Mouse (Mus musculus) liver, embryonic 11.5 days (tissue): Measurements from ENCODE around the gene Zfp326. TPM values are rescaled to one million over a fixed set of nuclear protein-coding genes. Genes with fewer than 3 reads are reported as not detected.
"Not testable (repeated sequence)": the region's sequence is repeated elsewhere in the genome, so short reads cannot be mapped to it uniquely, and the experiment has no call there.

Experiments
- ATAC-seq: fragments of 200-750 bp; cut with Nextera tagmentation; replicated peaks from 2 replicates; pipeline ENCODE4 v1.8.0; 2017; ENCODE audit warnings: moderate number of reproducible peaks, mild to moderate bottlenecking, moderate TSS enrichment, moderate library complexity; ENCODE audit not compliant: low FRiP score
- DNase-seq: peaks from one replicate; pipeline ENCODE4 v3.0.0-alpha.2; 2017; ENCODE audit warnings: low spot score
- H3K27ac ChIP-seq: fragments of 300-500 bp; sonication (generic); 2 replicates; pipeline ENCODE4 v1.5.1; 2014; ENCODE audit warnings: mild to moderate bottlenecking, low read depth, low read length, control low read depth
- H3K27me3 ChIP-seq: fragments of 300-500 bp; sonication (generic); replicated peaks from 2 replicates; pipeline ENCODE4 v1.6.1; 2014; ENCODE audit warnings: low read length, mixed read lengths; ENCODE audit not compliant: control insufficient read depth, insufficient read depth
- H3K36me3 ChIP-seq: fragments of 300-500 bp; sonication (generic); 2 replicates; pipeline ENCODE4 v1.6.1; 2014; ENCODE audit warnings: mild to moderate bottlenecking, low read length, moderate library complexity, mixed read lengths; ENCODE audit not compliant: control insufficient read depth, insufficient read depth
- H3K4me1 ChIP-seq: fragments of 300-500 bp; sonication (generic); replicated peaks from 2 replicates; pipeline ENCODE4 v1.6.1; 2014; ENCODE audit warnings: low read length, mixed read lengths; ENCODE audit not compliant: control insufficient read depth, insufficient read depth
- H3K4me2 ChIP-seq: fragments of 300-500 bp; sonication (generic); 2 replicates; pipeline ENCODE4 v1.6.1; 2014; ENCODE audit warnings: mild to moderate bottlenecking, control low read depth, moderate library complexity
- H3K4me3 ChIP-seq: fragments of 300-500 bp; sonication (generic); 2 replicates; pipeline ENCODE4 v1.5.1; 2014; ENCODE audit warnings: low read depth, low read length, control low read depth
- H3K9ac ChIP-seq: fragments of 300-500 bp; sonication (generic); 2 replicates; pipeline ENCODE4 v1.6.1; 2014; ENCODE audit warnings: low read depth, low read length, control low read depth
- H3K9me3 ChIP-seq: fragments of 300-500 bp; sonication (generic); 2 replicates; pipeline ENCODE4 v1.6.1; 2016; ENCODE audit warnings: low read length, inconsistent platforms, mixed read lengths; ENCODE audit not compliant: control insufficient read depth
- WGBS: fragments of 180-500 bp; shearing (Covaris S2); extraction: QIAGEN DNeasy Blood & Tissue Kit; methylation state at CpG from one replicate; pipeline ENCODE4 v1.1.7; 2014; 5-methylcytosine and 5-hydroxymethylcytosine counted together
- polyA plus RNA-seq: library from polyadenylated mRNA; unstranded; fragments of >200 nt; fragmentation: Nextera tagmentation; extraction: Ambion mirVana; gene quantifications from 2 replicates; pipeline ENCODE4 v1.2.1, GENCODE M21; 2014

Gene Zfp326
- polyA plus RNA-seq, 1 experiment from 2014 or later, result 18.0 TPM

GRCm38 (mm10) chr5:105859716-105860460 is 16.5 kb upstream of the Zfp326 start:
- 31% methylated on average over 11 of the region's 11 CpGs for WGBS
- H3K9me3 ChIP-seq, result no peaks in the 10 kb centered on the region
- ATAC-seq (peak; percentile 63; the same call in 1 of the 2 replicates), DNase-seq (peak; percentile 36)
- no peak overlapping the region for H3K4me3 ChIP-seq
- peaks cover 19% of the 10 kb centered on the region for H3K4me1 ChIP-seq
- no peaks in the 10 kb centered on the region for H3K27me3 ChIP-seq
- peak overlapping the region; percentile 75 for H3K27ac ChIP-seq
- H3K4me2 ChIP-seq, result no peak overlapping the region
- no peak overlapping the region for H3K9ac ChIP-seq
- no peaks in the 10 kb centered on the region for H3K36me3 ChIP-seq

- ATAC-seq, result no peak
- no peak overlapping the region for H3K4me2 ChIP-seq
- DNase-seq, result peak; percentile 30
- no peaks in the 10 kb centered on the region for H3K36me3 ChIP-seq
- H3K4me1 ChIP-seq, result peaks cover 19% of the 10 kb centered on the region
- no peaks in the 10 kb centered on the region for H3K27me3 ChIP-seq
- no peak overlapping the region for H3K9ac ChIP-seq
- no peak overlapping the region for H3K4me3 ChIP-seq
- no peak overlapping the region for H3K27ac ChIP-seq
- 77% methylated on average over 10 of the region's 10 CpGs for WGBS
- H3K9me3 ChIP-seq, result no peaks in the 10 kb centered on the region
Observed at GRCm38 (mm10) chr5:105860461-105860835, 15.9 kb upstream of the Zfp326 start.

- Histone ChIP-seq H3K27me3 (no peaks in the 10 kb centered on the region), H3K4me1 (peaks cover 19% of the 10 kb centered on the region), H3K27ac (no peak overlapping the region), H3K9ac (no peak overlapping the region), H3K4me3 (no peak overlapping the region), H3K9me3 (no peaks in the 10 kb centered on the region), H3K36me3 (no peaks in the 10 kb centered on the region), H3K4me2 (no peak overlapping the region)
- ATAC-seq (no peak), DNase-seq (no peak)
- 87% methylated on average over 5 of the region's 5 CpGs for WGBS
Observed at GRCm38 (mm10) chr5:105861616-105862015, 14.7 kb upstream of the Zfp326 start.

GRCm38 (mm10) chr5:105865110-105865628 is 11.2 kb upstream of the Zfp326 start:
- H3K27me3 ChIP-seq, H3K36me3 ChIP-seq, H3K9ac ChIP-seq, H3K4me3 ChIP-seq, H3K27ac ChIP-seq, DNase-seq, ATAC-seq, H3K4me2 ChIP-seq, H3K4me1 ChIP-seq, H3K9me3 ChIP-seq: not testable (repeated sequence)
- 49% methylated on average over 5 of the region's 5 CpGs for WGBS

GRCm38 (mm10) chr5:105867427-105867826 is 8.9 kb upstream of the Zfp326 start:
- Histone ChIP-seq H3K9ac (no peak overlapping the region), H3K9me3 (no peaks in the 10 kb centered on the region), H3K4me3 (no peak overlapping the region), H3K36me3 (no peaks in the 10 kb centered on the region), H3K27ac (no peak overlapping the region), H3K4me1 (no peaks in the 10 kb centered on the region), H3K4me2 (no peak overlapping the region), H3K27me3 (no peaks in the 10 kb centered on the region)
- WGBS, result 70% methylated on average over 4 of the region's 4 CpGs
- DNase-seq (no peak), ATAC-seq (no peak)

- H3K27ac ChIP-seq, result no peak overlapping the region
- no peaks in the 10 kb centered on the region for H3K36me3 ChIP-seq
- H3K4me3 ChIP-seq, result no peak overlapping the region
- WGBS, result 85% methylated on average over 16 of the region's 16 CpGs
- no peak overlapping the region for H3K9ac ChIP-seq
- H3K9me3 ChIP-seq, result no peaks in the 10 kb centered on the region
- ATAC-seq, result no peak
- H3K4me1 ChIP-seq, result no peaks in the 10 kb centered on the region; the same call in 1 of the 2 replicates
- no peaks in the 10 kb centered on the region for H3K27me3 ChIP-seq
- H3K4me2 ChIP-seq, result no peak overlapping the region
- no peak for DNase-seq
Observed at GRCm38 (mm10) chr5:105867841-105868447, 8.4 kb upstream of the Zfp326 start.

GRCm38 (mm10) chr5:105868593-105868992 is 7.8 kb upstream of the Zfp326 start:
- H3K36me3 ChIP-seq, result no peaks in the 10 kb centered on the region
- no peaks in the 10 kb centered on the region for H3K27me3 ChIP-seq
- DNase-seq (peak; percentile 77), ATAC-seq (peak; percentile 48; the same call in 1 of the 2 replicates)
- no peaks in the 10 kb centered on the region; the same call in 1 of the 2 replicates for H3K4me1 ChIP-seq
- H3K27ac ChIP-seq, result no peak overlapping the region
- no peaks in the 10 kb centered on the region for H3K9me3 ChIP-seq
- H3K9ac ChIP-seq, result no peak overlapping the region
- WGBS, result 29% methylated on average over 3 of the region's 3 CpGs
- no peak overlapping the region for H3K4me3 ChIP-seq
- no peak overlapping the region for H3K4me2 ChIP-seq

GRCm38 (mm10) chr5:105869739-105870138 is 6.6 kb upstream of the Zfp326 start:
- Histone ChIP-seq H3K4me2 (no peak overlapping the region), H3K4me3 (no peak overlapping the region), H3K9ac (no peak overlapping the region), H3K36me3 (no peaks in the 10 kb centered on the region), H3K4me1 (no peaks in the 10 kb centered on the region; the same call in 1 of the 2 replicates), H3K27ac (no peak overlapping the region), H3K9me3 (no peaks in the 10 kb centered on the region), H3K27me3 (no peaks in the 10 kb centered on the region)
- ATAC-seq (no peak), DNase-seq (no peak)
- WGBS, result 80% methylated on average over 7 of the region's 7 CpGs
